In genomic region chr8:126694370-126694769, GRCm38 (mm10) we compare ENCODE assay signal across 12 mouse cellular contexts.
DNase-seq lines count a peak whose midpoint lies in the region; ATAC-seq and TF ChIP-seq lines count a peak whose summit lies in the region.
"Had no signal": no experiment of that assay in that cellular context is flagged by ENCODE, and none has a peak within 500 bp of the region (broad histone marks: within the 10 kb centered on the region; RNA-seq: fewer than 3 reads in every experiment).

No protein-coding gene starts in this region.

- TF ChIP-seq CTCF in midbrain, postnatal 0 days (IDR thresholded peaks at IDR 0.05), result no peak
- TF ChIP-seq CTCF in left cerebral cortex, adult 2 months (IDR thresholded peaks at IDR 0.05), result no peak

- H3K36me3 ChIP-seq in midbrain, postnatal 0 days (ENCODE audit: insufficient read depth, low read length), result no peaks in the 10 kb centered on the region
- no peaks in the 10 kb centered on the region for H3K36me3 ChIP-seq in midbrain, embryonic 10.5 days
- no peaks in the 10 kb centered on the region for H3K36me3 ChIP-seq in stomach, embryonic 16.5 days (ENCODE audit: control insufficient read depth, insufficient read depth, low read length)
- H3K36me3 ChIP-seq: embryonic facial prominence, embryonic 12.5 days; midbrain, embryonic 12.5 days; stomach, embryonic 15.5 days had no signal

- H3K9ac ChIP-seq in midbrain, postnatal 0 days (replicated peaks; ENCODE audit: low read length, poor library complexity, severe bottlenecking), result no peak overlapping the region
- H3K9ac ChIP-seq in stomach, embryonic 16.5 days (ENCODE audit: low read length), result no peak overlapping the region
- H3K9ac ChIP-seq: embryonic facial prominence, embryonic 12.5 days; midbrain, embryonic 12.5 days; stomach, embryonic 15.5 days had no signal

- no peaks in the 10 kb centered on the region for H3K4me1 ChIP-seq in midbrain, postnatal 0 days (ENCODE audit: insufficient read depth, low read length)
- H3K4me1 ChIP-seq in midbrain, embryonic 10.5 days, result peaks cover 19% of the 10 kb centered on the region
- H3K4me1 ChIP-seq in stomach, embryonic 16.5 days (ENCODE audit: control insufficient read depth, insufficient read depth, low read length), result peaks cover 21% of the 10 kb centered on the region

- no peak for DNase-seq in cerebellum, postnatal 4 days (ENCODE audit: low spot score in 2 of 2)
- DNase-seq in midbrain, postnatal 0 days (ENCODE audit: low spot score), result peak; percentile 44
- no peak for DNase-seq in midbrain, embryonic 10.5 days (ENCODE audit: low spot score)
- peak; percentile 51 to 78 for DNase-seq in left cerebral cortex, adult 2 months (ENCODE audit: extremely low spot score in 1 of 2, low spot score in 2 of 2)
- no peak for DNase-seq in natural killer cell, adult 2 months (ENCODE audit: low spot score in 2 of 2)
- DNase-seq in adrenal gland, postnatal 36 days, result no peak

- no peaks in the 10 kb centered on the region for H3K27me3 ChIP-seq in midbrain, postnatal 0 days (ENCODE audit: insufficient read depth, low read length)
- H3K27me3 ChIP-seq in midbrain, embryonic 10.5 days (ENCODE audit: low read depth, poor library complexity, severe bottlenecking), result no peaks in the 10 kb centered on the region
- no peaks in the 10 kb centered on the region for H3K27me3 ChIP-seq in stomach, embryonic 16.5 days (ENCODE audit: control insufficient read depth, insufficient read depth, low read length)
- H3K27me3 ChIP-seq: embryonic facial prominence, embryonic 12.5 days; midbrain, embryonic 12.5 days; stomach, embryonic 15.5 days had no signal

- H3K27ac ChIP-seq in midbrain, postnatal 0 days (ENCODE audit: low read depth, low read length), result no peak overlapping the region
- H3K27ac ChIP-seq in midbrain, embryonic 10.5 days (replicated peaks), result no peak overlapping the region
- peak overlapping the region; percentile 24 for H3K27ac ChIP-seq in left cerebral cortex, adult 2 months
- H3K27ac ChIP-seq in stomach, embryonic 16.5 days (ENCODE audit: low read length), result peak overlapping the region; percentile 4; the same call in 1 of the 2 replicates
- H3K27ac ChIP-seq: embryonic facial prominence, embryonic 12.5 days; midbrain, embryonic 12.5 days; stomach, embryonic 15.5 days had no signal

- H3K4me3 ChIP-seq in midbrain, postnatal 0 days (ENCODE audit: low read depth, low read length), result no peak overlapping the region
- H3K4me3 ChIP-seq in midbrain, embryonic 10.5 days, result no peak overlapping the region
- no peak overlapping the region for H3K4me3 ChIP-seq in left cerebral cortex, adult 2 months
- H3K4me3 ChIP-seq in stomach, embryonic 16.5 days (replicated peaks; ENCODE audit: low read length), result no peak overlapping the region
- H3K4me3 ChIP-seq: embryonic facial prominence, embryonic 12.5 days; midbrain, embryonic 12.5 days; stomach, embryonic 15.5 days had no signal

- ATAC-seq in cerebellum, adult (ENCODE audit: insufficient number of reproducible peaks, low FRiP score, low TSS enrichment), result peak; percentile 20; the same call in 1 of the 2 replicates
- ATAC-seq in midbrain, postnatal 0 days (ENCODE audit: low FRiP score), result no peak
- no peak for ATAC-seq in stomach, embryonic 16.5 days (ENCODE audit: insufficient read depth, low FRiP score)
- ATAC-seq: intestine, postnatal 0 days had no signal

- 64% methylated on average over 7 of the region's 7 CpGs for WGBS in midbrain, postnatal 0 days
- 85% methylated on average over 7 of the region's 7 CpGs for WGBS in midbrain, embryonic 10.5 days
- WGBS in stomach, embryonic 16.5 days, result 68% methylated on average over 7 of the region's 7 CpGs

- intact Hi-C loops in left cerebral cortex, adult 2 months (cut with DNase I), result loop anchor here (1.0 to 2.0 kb wide), 4 partner anchors 28 to 144 kb away; no protein-coding TSS in a partner anchor

- H3K9me3 ChIP-seq in midbrain, postnatal 0 days (ENCODE audit: low read length), result no peaks in the 10 kb centered on the region
- H3K9me3 ChIP-seq in midbrain, embryonic 10.5 days (replicated peaks), result no peaks in the 10 kb centered on the region
- H3K9me3 ChIP-seq in stomach, embryonic 16.5 days (replicated peaks; ENCODE audit: control insufficient read depth, low read length), result no peaks in the 10 kb centered on the region
- H3K9me3 ChIP-seq: embryonic facial prominence, embryonic 12.5 days; midbrain, embryonic 12.5 days; stomach, embryonic 15.5 days had no signal

- no peak overlapping the region for H3K4me2 ChIP-seq in midbrain, postnatal 0 days (ENCODE audit: low read depth, low read length, poor library complexity, severe bottlenecking)
- no peak overlapping the region for H3K4me2 ChIP-seq in stomach, embryonic 16.5 days (ENCODE audit: low read depth, low read length)
- H3K4me2 ChIP-seq: embryonic facial prominence, embryonic 12.5 days; midbrain, embryonic 12.5 days; stomach, embryonic 15.5 days had no signal

Comparison
In these comparisons a context has a peak if more than half of its experiments do, and no peak if none do; other contexts are left out.
1. DNase-seq: peak in midbrain, postnatal 0 days (single experiment) and left cerebral cortex, adult 2 months (2 of 2); none in cerebellum, postnatal 4 days (0 of 2), midbrain, embryonic 10.5 days (single experiment), natural killer cell, adult 2 months (0 of 2) and adrenal gland, postnatal 36 days (0 of 2).
2. H3K27ac ChIP-seq: peak in left cerebral cortex, adult 2 months (single experiment) and stomach, embryonic 16.5 days (single experiment); none in midbrain, postnatal 0 days (single experiment) and midbrain, embryonic 10.5 days (single experiment).